Mouse (Mus musculus) midbrain, embryonic 10.5 days (tissue): ENCODE measurements around the gene Ces1d. TPM values are rescaled to one million over a fixed set of nuclear protein-coding genes. Genes with fewer than 3 reads are reported as not detected.
A peak's percentile ranks its signal among the peaks of the same experiment; 100 is the strongest.
"Not testable (repeated sequence)": the region's sequence is repeated elsewhere in the genome, so short reads cannot be mapped to it uniquely, and the experiment has no call there.

Source experiments
- DNase-seq: peaks from one replicate; pipeline ENCODE4 v3.0.0-alpha.2; 2017; ENCODE audit warnings: low spot score
- H3K27ac ChIP-seq: fragments of 300-500 bp; sonication (generic); replicated peaks from 2 replicates; pipeline ENCODE4 v1.5.1; 2016; ENCODE audit warnings: mild to moderate bottlenecking
- H3K27me3 ChIP-seq: fragments of 300-500 bp; sonication (generic); 2 replicates; pipeline ENCODE4 v1.6.1; 2016; ENCODE audit warnings: low read depth, mild to moderate bottlenecking; ENCODE audit not compliant: poor library complexity, severe bottlenecking
- H3K36me3 ChIP-seq: fragments of 300-500 bp; sonication (generic); 2 replicates; pipeline ENCODE4 v1.6.1; 2016; ENCODE audit warnings: mild to moderate bottlenecking, moderate library complexity
- H3K4me1 ChIP-seq: fragments of 300-500 bp; sonication (generic); 2 replicates; pipeline ENCODE4 v1.6.1; 2016
- H3K4me3 ChIP-seq: fragments of 300-500 bp; sonication (generic); 2 replicates; pipeline ENCODE4 v1.5.1; 2016; ENCODE audit warnings: mild to moderate bottlenecking, moderate library complexity
- H3K9me3 ChIP-seq: fragments of 300-500 bp; sonication (generic); replicated peaks from 2 replicates; pipeline ENCODE4 v1.6.1; 2016; ENCODE audit warnings: mild to moderate bottlenecking
- WGBS: fragments of 180-500 bp; shearing (Covaris S2); methylation state at CpG from one replicate; pipeline ENCODE4 v1.1.7; 2016; 5-methylcytosine and 5-hydroxymethylcytosine counted together
- polyA plus RNA-seq: library from polyadenylated mRNA; unstranded; fragments of >200 nt; fragmentation: Nextera tagmentation; extraction: Ambion mirVana; gene quantifications from 2 replicates; pipeline ENCODE4 v1.2.1, GENCODE M21; 2016

Ces1d gene
- polyA plus RNA-seq, 1 experiment from 2014 or later = not detected

DNA sequence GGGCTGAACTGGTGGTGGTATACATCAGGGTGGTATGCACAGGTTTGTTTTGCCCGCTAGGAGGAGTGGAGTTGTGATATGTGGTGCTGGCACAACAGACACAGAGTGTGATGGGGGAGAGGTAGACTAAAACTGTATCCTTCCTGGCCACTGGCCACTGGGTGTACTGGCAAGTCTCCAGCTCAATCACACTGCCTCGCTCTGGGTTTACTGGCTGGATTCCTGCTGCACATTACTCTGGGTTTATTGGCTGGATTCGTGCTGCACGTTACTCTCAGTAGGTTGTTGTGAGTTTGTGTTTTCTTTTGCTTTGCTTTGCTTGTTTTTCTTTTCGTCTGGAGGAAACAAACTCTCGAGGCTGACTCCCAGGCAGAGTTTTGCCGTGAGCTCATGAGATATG, 1.5 kb upstream of the Ces1d start:
- H3K36me3 ChIP-seq, H3K27me3 ChIP-seq, H3K4me3 ChIP-seq, H3K4me1 ChIP-seq, DNase-seq, H3K9me3 ChIP-seq, H3K27ac ChIP-seq: not testable (repeated sequence)
- WGBS = 85% methylated on average over 7 of the region's 7 CpGs

DNA sequence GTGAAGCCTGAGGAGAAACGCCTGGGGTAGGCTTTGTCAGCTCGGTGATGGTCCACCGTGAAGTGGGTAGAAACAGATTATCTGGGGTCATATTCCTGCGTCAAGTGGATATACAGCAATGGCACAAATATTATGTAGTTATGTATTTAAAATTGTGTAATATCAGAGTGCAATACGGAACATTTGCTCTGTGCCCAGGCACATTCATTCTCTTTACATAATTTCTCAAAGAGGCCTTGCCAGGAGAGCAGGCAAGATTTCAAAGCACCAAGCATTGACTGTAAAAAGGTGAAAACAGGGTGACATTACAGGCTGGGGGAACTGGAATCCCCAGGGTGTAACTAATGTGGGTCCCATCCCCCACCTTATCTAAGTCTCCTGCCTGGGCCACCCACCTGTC, 1.2 kb downstream of the Ces1d start:
- no peak overlapping the region for H3K4me3 ChIP-seq
- H3K27me3 ChIP-seq = no peaks in the 10 kb centered on the region
- no peak for DNase-seq
- 94% methylated on average over 5 of the region's 5 CpGs for WGBS
- no peaks in the 10 kb centered on the region for H3K36me3 ChIP-seq
- H3K27ac ChIP-seq = no peak overlapping the region
- no peaks in the 10 kb centered on the region for H3K4me1 ChIP-seq
- no peaks in the 10 kb centered on the region for H3K9me3 ChIP-seq

DNA sequence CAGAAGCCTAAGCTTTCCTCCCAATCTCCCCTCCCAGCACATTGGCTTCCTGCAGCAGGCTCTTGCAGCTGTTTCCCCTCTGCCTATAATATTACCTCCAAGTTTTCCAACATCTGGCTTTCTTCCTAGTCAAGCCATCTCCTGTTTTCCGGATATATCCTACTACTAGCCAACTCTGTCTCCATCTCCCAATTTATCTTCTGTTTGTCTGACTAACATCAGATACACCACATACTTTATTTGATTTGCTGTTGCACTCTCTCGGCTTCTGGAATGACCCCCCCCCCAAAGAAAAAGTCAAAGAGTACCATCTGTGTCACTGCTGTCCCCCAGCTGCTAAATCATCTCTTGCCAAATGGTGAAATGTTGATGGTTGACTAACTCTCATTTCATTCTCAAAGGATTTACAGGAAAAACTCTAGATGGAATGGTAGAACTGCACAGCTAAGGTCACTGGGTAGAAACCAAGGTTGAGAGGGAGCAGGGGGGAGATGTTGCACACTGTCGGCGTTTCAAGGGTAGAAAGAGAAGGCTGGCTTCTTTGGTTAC, 17.0 kb downstream of the Ces1d start:
- H3K4me3 ChIP-seq = no peak overlapping the region
- H3K27me3 ChIP-seq = no peaks in the 10 kb centered on the region
- no peaks in the 10 kb centered on the region for H3K36me3 ChIP-seq
- H3K9me3 ChIP-seq = no peaks in the 10 kb centered on the region
- H3K4me1 ChIP-seq = peaks cover 7% of the 10 kb centered on the region; the same call in 1 of the 2 replicates
- DNase-seq = no peak
- no peak overlapping the region for H3K27ac ChIP-seq
- WGBS = 85% methylated on average over 4 of the region's 4 CpGs

DNA sequence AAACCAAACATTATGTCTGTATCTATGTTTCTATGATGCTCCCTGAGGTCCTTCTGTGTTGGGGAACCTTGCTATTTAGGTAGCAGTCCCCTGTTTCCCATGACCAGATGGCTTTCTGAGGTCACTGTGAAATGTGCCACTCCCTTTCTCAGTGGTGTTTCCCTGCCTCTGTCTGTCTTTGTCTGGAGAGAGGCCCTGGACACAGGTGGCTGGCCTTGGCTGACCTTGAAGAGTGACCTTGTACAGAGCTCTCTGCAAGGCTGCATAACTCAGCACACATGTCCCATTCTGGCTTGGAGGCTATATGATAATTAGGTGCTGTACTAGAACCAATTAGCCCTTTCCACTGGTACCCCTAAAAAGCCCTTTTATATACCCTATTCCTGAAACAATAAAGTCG, 21.0 kb downstream of the Ces1d start:
- Histone ChIP-seq H3K36me3 (no peaks in the 10 kb centered on the region), H3K4me3 (no peak overlapping the region), H3K27me3 (no peaks in the 10 kb centered on the region), H3K27ac (no peak overlapping the region), H3K4me1 (peaks cover 7% of the 10 kb centered on the region; the same call in 1 of the 2 replicates), H3K9me3 (no peaks in the 10 kb centered on the region)
- WGBS = 77% methylated on average over 1 of the region's 1 CpGs
- DNase-seq = no peak

DNA sequence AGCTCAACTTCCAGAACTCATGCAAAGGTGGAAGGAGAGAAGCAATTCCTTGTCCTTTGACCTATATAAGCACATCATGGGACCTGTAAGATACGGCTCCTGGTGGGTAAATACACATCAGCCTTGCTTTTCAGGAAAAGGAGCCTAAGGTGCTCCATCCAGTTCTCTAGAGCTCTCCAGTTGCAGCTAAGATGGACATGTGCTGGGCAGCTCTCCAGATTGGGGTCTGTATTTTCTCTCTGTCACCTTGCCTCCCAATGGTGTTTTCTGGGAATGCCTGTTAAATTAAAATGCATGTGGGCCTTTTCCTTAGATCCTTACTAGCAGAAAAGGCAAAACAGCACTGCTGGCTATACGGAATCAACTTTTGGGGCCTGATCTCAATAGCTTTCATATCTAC, 23.1 kb downstream of the Ces1d start:
- no peaks in the 10 kb centered on the region for H3K9me3 ChIP-seq
- no peak overlapping the region for H3K27ac ChIP-seq
- WGBS = 89% methylated on average over 2 of the region's 2 CpGs
- peaks cover 7% of the 10 kb centered on the region; the same call in 1 of the 2 replicates for H3K4me1 ChIP-seq
- no peak for DNase-seq
- no peaks in the 10 kb centered on the region for H3K36me3 ChIP-seq
- no peak overlapping the region for H3K4me3 ChIP-seq
- no peaks in the 10 kb centered on the region for H3K27me3 ChIP-seq

DNA sequence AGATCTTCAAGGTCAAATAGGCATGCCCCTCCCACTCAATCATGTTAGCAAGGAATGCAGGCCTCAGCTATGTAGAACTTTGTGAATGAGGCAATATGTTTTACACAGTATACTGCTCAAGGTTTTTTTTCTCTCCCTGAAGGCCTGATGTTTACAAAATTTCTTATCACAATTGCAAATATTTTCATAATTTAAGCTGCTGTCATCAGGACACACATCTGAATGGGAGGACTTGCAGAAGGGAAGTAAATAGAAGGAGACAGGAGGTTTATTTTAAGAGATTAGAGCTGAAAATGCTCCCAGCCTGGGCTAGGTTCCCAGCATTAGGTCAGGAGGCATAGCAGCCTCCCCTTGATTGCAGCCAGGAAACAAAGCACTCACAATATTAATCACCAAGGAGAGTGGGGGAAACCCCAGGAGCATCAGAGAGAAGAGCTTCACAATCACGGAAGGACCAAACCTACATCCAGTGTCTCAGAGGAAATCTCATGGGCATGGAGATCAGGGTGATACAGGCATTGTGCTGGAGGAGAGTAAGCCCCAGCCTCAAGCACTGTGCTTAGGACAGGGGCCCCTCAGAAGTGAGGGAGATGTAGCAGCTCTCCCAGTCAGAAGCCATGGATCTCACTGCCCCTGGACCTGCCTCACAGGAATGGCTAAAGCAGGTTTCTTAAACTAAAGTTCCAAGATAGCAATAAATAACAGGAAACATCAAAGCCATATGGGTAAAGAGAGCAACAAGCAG, 25.6 kb downstream of the Ces1d start:
- DNase-seq = no peak
- H3K27me3 ChIP-seq = no peaks in the 10 kb centered on the region
- 82% methylated on average over 1 of the region's 1 CpGs for WGBS

DNA sequence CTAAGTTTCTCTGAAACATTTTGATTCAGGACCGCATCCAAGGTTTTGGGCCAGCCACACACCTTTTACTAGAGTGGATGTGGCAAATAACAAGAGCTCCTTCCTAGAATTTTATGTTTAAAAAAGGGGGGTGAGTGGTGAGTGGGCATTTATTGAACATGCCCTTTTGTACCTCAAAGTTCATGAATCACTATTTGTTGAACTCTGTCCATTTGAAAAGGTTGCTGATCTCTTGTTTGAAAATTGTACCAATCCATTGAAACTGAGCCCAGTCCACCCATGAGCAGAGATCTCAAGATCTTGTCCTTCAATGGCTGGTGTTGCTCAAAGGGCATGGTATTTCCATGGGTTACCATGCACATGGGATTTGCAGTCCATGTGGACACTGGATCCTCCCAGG, 34.3 kb downstream of the Ces1d start:
- no peaks in the 10 kb centered on the region for H3K27me3 ChIP-seq
- no peaks in the 10 kb centered on the region for H3K36me3 ChIP-seq
- DNase-seq = no peak
- no peaks in the 10 kb centered on the region for H3K4me1 ChIP-seq
- WGBS = 92% methylated on average over 1 of the region's 1 CpGs
- H3K27ac ChIP-seq = no peak overlapping the region
- no peaks in the 10 kb centered on the region for H3K9me3 ChIP-seq
- no peak overlapping the region for H3K4me3 ChIP-seq

More for the DNA sequence above, 25.6 kb downstream of the Ces1d start:
- H3K36me3 ChIP-seq = no peaks in the 10 kb centered on the region
- H3K4me3 ChIP-seq = no peak overlapping the region
- no peaks in the 10 kb centered on the region for H3K9me3 ChIP-seq
- no peak overlapping the region for H3K27ac ChIP-seq
- peaks cover 7% of the 10 kb centered on the region; the same call in 1 of the 2 replicates for H3K4me1 ChIP-seq

DNA sequence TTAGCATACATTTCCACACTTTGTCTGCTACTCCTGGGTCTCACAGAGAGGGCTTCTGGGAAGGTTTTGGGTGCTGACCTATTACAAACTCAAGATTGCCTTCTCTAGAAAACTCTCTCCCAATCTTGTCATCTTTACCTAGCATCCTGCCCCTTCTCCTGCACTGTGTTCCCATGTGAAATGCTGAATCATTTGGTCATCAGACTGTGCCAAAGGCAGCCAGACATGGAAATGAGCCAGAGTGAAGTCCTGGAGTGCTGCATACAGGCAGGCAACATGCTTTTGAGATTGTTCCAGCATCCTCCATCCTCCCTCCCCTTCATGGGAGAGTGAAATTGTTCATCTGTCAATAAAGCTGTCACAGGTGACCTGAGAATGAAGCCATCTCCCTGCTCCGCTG, 46.2 kb downstream of the Ces1d start:
- H3K27me3 ChIP-seq = no peaks in the 10 kb centered on the region
- no peaks in the 10 kb centered on the region for H3K4me1 ChIP-seq
- no peak overlapping the region for H3K4me3 ChIP-seq
- no peaks in the 10 kb centered on the region for H3K9me3 ChIP-seq
- DNase-seq = no peak
- no peaks in the 10 kb centered on the region for H3K36me3 ChIP-seq
- no peak overlapping the region for H3K27ac ChIP-seq
- WGBS = 92% methylated on average over 1 of the region's 1 CpGs

DNA sequence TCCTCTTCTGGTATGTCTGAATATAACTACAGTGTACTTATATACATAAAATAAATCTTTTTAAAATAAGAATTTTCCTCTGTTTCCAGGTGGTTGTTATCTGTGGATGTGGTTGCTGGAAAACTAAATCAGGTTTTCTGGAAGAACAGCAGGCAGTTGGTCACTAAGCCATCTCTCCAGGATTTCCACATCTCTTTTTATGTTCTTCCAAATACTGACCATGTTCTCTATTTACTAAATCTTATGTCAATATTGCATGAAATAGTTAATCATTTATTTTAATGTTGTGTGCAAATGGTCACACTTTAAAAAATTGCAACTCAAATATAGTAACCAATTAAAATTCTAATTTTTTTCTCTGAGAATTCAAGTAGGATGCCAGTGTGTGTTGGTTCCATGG, 50.3 kb downstream of the Ces1d start:
- H3K4me3 ChIP-seq = no peak overlapping the region
- H3K36me3 ChIP-seq = no peaks in the 10 kb centered on the region
- H3K27ac ChIP-seq = no peak overlapping the region
- no peaks in the 10 kb centered on the region for H3K4me1 ChIP-seq
- H3K27me3 ChIP-seq = no peaks in the 10 kb centered on the region
- no peak for DNase-seq
- H3K9me3 ChIP-seq = no peaks in the 10 kb centered on the region

DNA sequence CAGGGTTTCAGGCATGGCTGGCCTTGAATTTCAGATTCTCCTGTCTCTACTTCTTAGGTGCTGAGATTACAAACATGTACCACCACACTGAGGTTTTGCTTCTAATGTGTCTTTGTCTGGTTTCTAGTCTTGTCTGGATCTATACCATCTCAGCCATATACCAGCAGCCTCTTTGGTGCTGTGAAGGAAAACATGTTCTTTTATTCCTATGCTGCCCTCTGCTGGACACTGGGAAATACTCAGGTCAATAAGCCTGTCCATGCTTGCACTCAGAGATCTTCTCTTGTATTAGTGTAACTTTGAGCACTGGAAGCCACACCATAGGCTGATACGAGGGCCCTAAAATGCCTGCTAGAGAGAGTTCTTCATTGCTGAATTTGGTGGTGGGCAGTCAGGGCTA, 56.9 kb downstream of the Ces1d start:
- Histone ChIP-seq H3K4me3 (no peak overlapping the region), H3K4me1 (no peaks in the 10 kb centered on the region), H3K9me3 (no peaks in the 10 kb centered on the region), H3K36me3 (no peaks in the 10 kb centered on the region), H3K27me3 (no peaks in the 10 kb centered on the region), H3K27ac (no peak overlapping the region)
- WGBS = 58% methylated on average over 1 of the region's 1 CpGs
- peak; percentile 18 for DNase-seq

DNA sequence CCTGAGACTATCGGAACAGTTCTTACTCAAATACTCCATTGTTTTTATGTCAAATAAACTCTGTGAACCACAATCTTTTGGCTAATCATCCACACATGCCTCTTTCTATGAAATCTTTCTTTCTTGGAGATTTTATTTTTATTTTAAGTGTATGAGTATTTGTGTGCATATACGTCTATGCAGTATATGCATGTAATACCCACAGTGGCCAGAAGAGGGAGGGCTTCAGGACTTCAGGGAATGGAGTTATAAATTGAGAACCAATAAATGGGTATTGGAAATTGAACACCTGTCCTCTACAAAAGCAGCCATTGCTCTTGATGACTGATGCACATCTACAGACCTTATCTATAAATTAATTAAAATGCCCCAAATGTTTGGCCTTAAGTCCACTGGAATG, 65.4 kb downstream of the Ces1d start:
- Histone ChIP-seq H3K4me1 (no peaks in the 10 kb centered on the region), H3K27me3 (no peaks in the 10 kb centered on the region), H3K27ac (no peak overlapping the region), H3K9me3 (no peaks in the 10 kb centered on the region), H3K4me3 (no peak overlapping the region), H3K36me3 (no peaks in the 10 kb centered on the region)
- DNase-seq = no peak
- 90% methylated on average over 2 of the region's 2 CpGs for WGBS

DNA sequence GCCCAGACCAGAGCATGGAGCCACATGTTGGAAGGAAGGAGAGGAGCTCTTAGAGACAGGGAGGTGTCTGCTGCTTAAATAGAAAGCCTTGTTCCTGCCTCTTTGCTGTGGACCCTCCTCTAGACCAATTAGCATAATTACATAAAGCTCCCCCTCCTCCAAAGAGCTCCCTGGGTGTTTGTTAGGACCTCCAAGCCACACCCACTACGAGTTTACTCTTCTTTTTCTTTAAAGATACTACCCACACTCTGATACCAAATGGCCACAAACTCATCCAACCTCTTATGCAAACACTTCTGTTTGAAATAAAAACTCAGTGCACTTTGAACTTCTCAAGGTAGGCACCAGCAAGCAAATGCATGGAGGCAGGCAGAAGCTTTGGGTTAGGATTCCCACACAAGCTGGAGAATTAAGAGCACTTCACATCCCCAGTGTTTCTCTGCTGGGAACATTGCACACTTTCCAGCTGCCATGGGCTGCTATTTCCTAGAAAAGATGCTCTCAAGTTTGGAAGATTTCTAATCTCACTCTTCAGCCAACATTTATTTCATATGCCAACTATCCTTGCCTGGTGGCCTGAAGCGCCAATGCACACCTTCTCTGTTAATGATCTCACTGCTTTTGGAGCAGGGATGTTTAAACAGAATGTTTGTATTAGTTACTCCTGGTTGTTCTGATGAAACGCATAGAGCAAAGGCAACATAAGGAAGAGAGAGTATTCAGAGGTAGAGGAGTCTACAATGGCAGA, 66.2 kb downstream of the Ces1d start, which contains the start of gene Ces1c:
Gene Ces1c (minus strand): TSS at position 51 of the 748 bp plus-strand sequence.
- DNase-seq = no peak
- Histone ChIP-seq H3K27me3 (no peaks in the 10 kb centered on the region), H3K9me3 (no peaks in the 10 kb centered on the region), H3K36me3 (no peaks in the 10 kb centered on the region), H3K4me1 (no peaks in the 10 kb centered on the region), H3K4me3 (no peak within 1 kb of the TSS), H3K27ac (no peak within 1 kb of the TSS)
- WGBS = 91% methylated on average over 3 of the region's 3 CpGs

DNA sequence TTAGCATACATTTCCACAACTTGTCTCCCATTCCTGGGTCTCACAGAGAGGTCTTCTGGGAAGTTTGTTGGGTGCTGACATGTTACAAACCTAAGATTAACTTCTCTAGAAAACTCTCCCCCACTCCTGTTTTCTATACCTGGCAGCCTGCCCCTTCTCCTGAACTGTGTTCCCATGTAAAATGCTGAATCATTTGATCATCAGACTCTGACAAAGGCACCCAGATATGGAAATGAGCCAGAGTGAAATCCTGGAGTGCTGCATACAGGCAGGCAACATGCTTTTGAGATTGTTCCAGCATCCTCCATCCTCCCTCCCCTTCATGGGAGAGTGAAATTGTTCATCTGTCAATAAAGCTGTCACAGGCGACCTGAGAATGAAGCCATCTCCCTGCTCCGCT, 71.2 kb downstream of the Ces1d start:
- no peaks in the 10 kb centered on the region for H3K27me3 ChIP-seq
- no peaks in the 10 kb centered on the region for H3K9me3 ChIP-seq
- H3K4me1 ChIP-seq = no peaks in the 10 kb centered on the region
- H3K36me3 ChIP-seq = no peaks in the 10 kb centered on the region
- no peak overlapping the region for H3K27ac ChIP-seq
- no peak overlapping the region for H3K4me3 ChIP-seq
- DNase-seq = no peak
- WGBS = 82% methylated on average over 2 of the region's 2 CpGs
